In the genomic region with DNA sequence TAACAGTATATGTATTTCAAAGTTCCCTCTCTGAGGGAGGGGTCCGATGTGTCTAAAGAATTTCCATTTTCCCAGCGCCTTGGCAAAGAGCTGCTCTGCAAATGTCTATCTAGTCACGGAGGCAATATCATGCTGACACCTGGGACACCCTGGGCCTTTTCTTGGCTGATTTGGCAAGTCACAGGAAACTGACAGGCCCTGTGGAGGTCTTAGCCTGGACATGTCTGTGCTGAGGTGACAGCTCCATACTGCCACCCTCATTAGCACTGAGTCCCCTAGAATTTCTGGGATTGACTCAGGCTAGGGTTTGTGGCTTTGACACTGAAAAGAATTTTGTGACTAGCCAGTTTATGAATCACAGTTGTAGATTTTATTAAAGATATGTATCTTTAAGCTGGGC, we compare ENCODE assay signal across 2 mouse cellular contexts.
TF ChIP-seq lines count a peak whose summit lies in the region.

No protein-coding gene starts in this region.

TF ChIP-seq in MEL, 35 proteins besides CTCF, POLR2A, EP300 and RAD21 (continued from another document):
- TF ChIP-seq TAL1 (IDR thresholded peaks at IDR 0.05; ENCODE audit: low read length) (no peak), E2F4 (IDR thresholded peaks at IDR 0.05; ENCODE audit: borderline replicate concordance, low read depth, low read length) (no peak), MAZ (IDR thresholded peaks at IDR 0.05; ENCODE audit: low read depth, low read length) (no peak), ZNF384 (IDR thresholded peaks at IDR 0.05; ENCODE audit: low read depth, low read length) (no peak), POLR2AphosphoS2 (IDR thresholded peaks at IDR 0.05; ENCODE audit: low read length) (no peak), MAX (IDR thresholded peaks at IDR 0.05; ENCODE audit: low read length) (no peak), RCOR1 (IDR thresholded peaks at IDR 0.05; ENCODE audit: low read depth, low read length) (no peak), MAFK (IDR thresholded peaks at IDR 0.05; ENCODE audit: borderline replicate concordance, low read depth, low read length) (no peak), JUND (IDR thresholded peaks at IDR 0.05; ENCODE audit: low read depth, low read length) (no peak), HCFC1 (IDR thresholded peaks at IDR 0.05; ENCODE audit: low read depth, low read length) (no peak), ZMIZ1 (IDR thresholded peaks at IDR 0.05; ENCODE audit: low read depth, low read length) (0 out of 2 replicates have a peak, but pooled peaks have one; percentile 7), TBP (IDR thresholded peaks at IDR 0.05; ENCODE audit: low read depth, low read length) (0 out of 2 replicates have a peak, but pooled peaks have one; percentile 1), TCF12 (IDR thresholded peaks at IDR 0.05; ENCODE audit: low read depth, low read length) (no peak), GABPA (IDR thresholded peaks at IDR 0.05; ENCODE audit: low read depth, low read length) (no peak)

TF ChIP-seq in myocyte, 11 proteins besides CTCF, POLR2A, EP300 and RAD21 (continued from another document):
- TF ChIP-seq POLR2AphosphoS2 (IDR thresholded peaks at IDR 0.05; ENCODE audit: insufficient read length, low read depth) (peak; percentile 55), TCF12 (IDR thresholded peaks at IDR 0.05; ENCODE audit: insufficient read depth, poor library complexity, severe bottlenecking) (no peak), E2F4 (IDR thresholded peaks at IDR 0.05; ENCODE audit: insufficient read depth) (no peak), CEBPB (IDR thresholded peaks at IDR 0.05; ENCODE audit: insufficient read depth, poor library complexity, severe bottlenecking) (no peak)
